Mouse (Mus musculus): ENCODE measurements around the gene Vsnl1.

- TF ChIP-seq POLR2A (IDR thresholded peaks at IDR 0.05; ENCODE audit: borderline replicate concordance, extremely low read depth, low read depth, low read length) (no peak), CTCF (IDR thresholded peaks at IDR 0.05; ENCODE audit: insufficient read depth, low read length) (no peak)
Measured at GRCm38 (mm10) chr12:11286382-11286781, 150.0 kb downstream of the Vsnl1 start.

All from lung, adult 2 months (tissue).